Mouse (Mus musculus) T-helper 2 cell (primary cell): ENCODE results near the gene Tdrd3.

Experiments used
- in situ Hi-C: fragments of 300-600 bp; cut with MboI, MseI; formaldehyde crosslinking; loops from one replicate; pipeline ENCODE4 v1.15.1; 2025; ENCODE audit warnings: high pct_unique_total_duplicates

Gene Tdrd3

DNA sequence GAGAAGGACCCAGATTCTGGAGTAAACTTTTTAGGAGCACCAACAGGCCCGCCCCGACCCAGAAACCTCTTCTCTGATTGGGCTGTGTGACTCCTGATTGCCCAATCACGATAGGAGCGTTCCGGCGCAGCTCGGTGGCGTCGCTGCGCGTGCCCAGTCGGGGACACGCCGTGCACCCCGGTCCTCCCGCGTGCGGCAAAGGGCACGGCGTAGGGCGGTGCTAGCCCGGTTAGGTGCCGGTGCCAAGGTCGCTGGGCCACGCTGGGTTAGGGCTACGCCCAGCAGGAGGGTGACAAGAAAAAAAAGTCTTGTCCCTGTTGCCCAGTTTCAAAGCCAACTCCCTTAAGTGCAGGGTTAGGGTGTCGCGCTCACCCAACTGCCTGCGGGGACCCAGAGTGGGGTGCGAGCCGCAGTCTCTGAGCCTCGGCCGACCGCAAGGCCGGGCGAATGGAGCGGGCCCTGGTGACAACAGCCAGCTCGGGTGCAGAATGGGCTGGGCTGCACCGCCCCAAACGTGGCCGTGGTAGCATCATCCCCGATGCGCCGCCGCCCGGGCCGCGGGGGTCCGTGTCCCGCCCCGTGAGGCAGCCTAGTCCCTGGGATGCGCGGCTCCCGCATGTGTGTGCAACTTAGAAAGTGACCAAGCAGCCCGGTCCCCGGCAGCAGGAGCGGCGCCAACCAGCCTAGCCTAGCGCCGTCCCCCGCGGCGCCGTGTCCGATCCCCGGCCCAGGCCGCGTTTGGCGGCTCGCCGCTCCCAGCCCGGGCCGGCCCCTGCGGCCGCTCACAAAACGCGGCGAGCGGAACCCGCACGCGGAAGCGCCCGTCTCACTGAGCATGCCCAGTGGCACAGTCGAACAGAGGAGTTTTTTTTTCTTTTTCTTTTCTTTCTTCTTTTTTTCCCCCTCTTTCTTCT lies at the start of gene Tdrd3:
TSS of gene Tdrd3 (plus strand) at position 832 of the 914 bp plus-strand sequence.
- in situ Hi-C loops = loop anchor here (5.0 kb wide), 1 partner anchor 274 kb away; the partner anchor contains the start of gene Diaph3

DNA sequence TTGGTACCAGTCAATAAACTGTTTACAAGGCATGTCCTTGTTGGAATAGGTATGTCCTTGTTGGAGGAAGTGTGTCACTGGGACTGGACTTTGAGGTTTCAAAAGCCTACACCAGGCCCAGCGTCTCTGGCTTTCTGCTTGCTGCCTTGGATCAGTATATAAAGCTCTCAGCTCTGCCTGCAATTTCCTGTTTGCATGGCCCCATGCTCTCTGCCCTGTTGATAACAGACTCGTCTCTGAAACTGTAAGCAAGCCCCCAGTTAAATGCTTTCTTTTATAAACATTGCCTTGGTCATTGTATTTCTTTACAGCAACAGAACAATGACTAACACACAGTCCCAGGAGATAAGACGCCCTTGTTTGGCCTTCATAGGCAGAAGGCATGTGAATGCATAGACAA lies 49.3 kb upstream of the Tdrd3 start:
- in situ Hi-C loops = no loop called here

DNA sequence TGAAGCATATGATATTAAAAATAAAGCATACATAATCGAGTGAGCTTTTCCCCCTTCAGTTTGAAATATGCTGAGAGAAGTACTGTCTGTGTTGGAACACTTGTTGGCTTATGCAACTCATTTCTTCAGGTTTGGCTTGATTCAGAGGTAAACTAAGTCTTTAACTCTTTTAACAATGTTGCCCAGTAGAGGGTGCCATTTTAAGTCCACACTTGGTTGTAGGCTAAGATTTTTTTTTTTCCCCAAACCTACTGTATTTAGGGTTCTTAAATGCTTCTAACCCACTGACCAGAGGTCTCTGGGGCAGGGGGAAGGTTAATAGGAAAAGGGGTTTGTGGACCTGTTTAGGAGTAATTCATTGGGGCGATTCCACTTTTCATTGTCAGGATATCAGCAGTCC lies 33.4 kb upstream of the Tdrd3 start:
- in situ Hi-C loops = no loop called here

DNA sequence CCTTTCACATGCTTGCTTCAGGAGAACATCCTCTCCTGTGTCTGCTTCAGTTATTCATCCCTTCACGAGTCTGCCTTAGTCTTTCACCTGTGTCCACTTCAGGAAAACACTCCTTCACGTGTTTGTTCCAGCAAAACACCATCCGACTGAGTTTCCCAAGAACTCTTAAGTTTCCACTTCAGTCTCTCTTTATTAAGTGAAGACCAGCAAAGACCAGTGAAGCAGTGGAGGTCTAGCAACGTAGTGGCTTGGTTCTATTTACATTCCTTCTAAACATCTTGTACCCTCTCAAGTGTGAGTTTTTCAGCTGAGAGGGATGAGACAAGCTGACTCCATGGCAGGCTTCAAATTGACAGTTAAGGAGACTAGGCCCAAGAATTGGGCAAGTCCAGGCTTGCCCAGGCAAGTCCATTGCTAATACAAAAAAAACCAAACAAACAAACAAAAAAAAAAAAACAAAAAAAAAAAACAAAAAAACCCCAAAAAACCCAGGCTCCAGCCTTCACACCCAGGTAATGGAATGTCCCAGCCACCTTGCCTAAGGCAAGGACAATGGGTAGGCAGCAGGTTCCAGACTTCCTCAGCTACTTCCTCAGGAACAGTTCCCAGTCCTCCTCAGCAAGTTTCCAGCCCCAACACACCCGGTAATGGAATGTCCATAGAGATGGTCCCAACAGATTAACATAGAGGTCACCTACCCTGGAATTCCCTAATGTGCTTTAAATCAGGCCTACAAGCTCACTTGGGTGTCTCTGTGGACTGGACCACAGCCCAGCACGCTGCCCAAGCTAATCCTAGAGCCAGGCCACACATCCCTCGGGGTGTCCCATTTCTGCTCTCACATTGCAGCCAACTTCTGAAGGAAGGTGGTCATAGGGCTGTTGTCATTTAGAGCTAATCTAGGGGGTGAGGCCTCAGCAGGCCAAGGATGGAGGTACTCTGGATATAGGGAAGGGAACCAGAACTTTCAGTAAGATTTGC lies 31.9 kb upstream of the Tdrd3 start:
- in situ Hi-C loops = no loop called here

DNA sequence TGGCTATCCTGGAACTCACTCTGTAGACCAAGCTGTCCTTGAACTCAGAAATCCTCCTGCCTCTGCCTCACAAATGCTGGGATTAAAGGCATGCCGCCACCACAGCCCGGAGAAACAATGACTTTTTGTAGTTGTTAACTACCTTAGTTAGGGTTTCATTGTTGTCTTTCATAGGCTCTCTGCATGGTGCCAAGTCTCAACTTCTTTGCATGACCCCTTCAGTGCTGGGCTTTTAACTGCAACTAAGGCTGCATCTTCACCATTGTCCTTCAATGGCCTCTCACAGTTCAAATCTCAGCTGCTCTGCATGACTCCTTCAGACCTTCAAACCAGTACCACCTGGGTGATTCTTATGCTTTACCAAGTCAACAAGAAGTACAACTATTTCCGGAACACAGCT lies 23.3 kb upstream of the Tdrd3 start:
- in situ Hi-C loops = no loop called here

DNA sequence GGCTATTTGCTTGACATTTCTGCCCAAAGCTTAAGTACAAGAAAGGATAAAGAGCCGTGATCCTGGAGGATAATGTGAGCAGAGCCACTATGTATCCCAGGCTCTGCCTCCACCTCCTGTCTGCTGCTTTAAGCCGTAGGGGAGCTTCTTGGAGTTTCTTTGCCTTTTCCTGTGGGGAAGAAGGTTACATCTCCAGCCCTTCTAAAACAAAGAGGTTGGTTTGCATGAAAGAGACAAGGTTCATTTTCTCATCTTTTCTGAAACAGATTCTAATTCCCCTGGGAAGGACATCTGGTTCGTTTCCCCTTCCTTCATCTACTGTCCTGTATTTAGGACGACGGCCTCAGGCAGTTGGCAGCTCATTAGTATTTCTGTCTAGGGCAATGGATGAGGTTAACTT lies 19.8 kb upstream of the Tdrd3 start:
- in situ Hi-C loops = no loop called here

DNA sequence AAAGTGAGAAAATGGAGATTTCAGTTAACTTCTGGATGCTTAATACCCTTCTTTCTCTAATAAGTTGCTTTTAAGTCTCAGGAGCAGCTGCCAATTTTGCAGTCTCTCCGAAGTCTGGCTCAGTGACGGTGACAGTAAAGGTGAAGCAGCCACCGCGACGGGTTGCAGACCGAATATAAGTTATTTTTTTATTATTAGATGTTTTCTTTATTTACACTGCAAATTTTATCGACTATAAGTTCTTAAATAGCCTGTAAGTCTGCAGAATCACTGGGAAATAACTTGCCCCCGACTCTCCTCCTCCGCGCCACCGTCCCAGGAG lies 992 bp upstream of the Tdrd3 start:
- in situ Hi-C loops = loop anchor here (5.0 kb wide), 1 partner anchor 273 kb away; the partner anchor contains the start of gene Diaph3

DNA sequence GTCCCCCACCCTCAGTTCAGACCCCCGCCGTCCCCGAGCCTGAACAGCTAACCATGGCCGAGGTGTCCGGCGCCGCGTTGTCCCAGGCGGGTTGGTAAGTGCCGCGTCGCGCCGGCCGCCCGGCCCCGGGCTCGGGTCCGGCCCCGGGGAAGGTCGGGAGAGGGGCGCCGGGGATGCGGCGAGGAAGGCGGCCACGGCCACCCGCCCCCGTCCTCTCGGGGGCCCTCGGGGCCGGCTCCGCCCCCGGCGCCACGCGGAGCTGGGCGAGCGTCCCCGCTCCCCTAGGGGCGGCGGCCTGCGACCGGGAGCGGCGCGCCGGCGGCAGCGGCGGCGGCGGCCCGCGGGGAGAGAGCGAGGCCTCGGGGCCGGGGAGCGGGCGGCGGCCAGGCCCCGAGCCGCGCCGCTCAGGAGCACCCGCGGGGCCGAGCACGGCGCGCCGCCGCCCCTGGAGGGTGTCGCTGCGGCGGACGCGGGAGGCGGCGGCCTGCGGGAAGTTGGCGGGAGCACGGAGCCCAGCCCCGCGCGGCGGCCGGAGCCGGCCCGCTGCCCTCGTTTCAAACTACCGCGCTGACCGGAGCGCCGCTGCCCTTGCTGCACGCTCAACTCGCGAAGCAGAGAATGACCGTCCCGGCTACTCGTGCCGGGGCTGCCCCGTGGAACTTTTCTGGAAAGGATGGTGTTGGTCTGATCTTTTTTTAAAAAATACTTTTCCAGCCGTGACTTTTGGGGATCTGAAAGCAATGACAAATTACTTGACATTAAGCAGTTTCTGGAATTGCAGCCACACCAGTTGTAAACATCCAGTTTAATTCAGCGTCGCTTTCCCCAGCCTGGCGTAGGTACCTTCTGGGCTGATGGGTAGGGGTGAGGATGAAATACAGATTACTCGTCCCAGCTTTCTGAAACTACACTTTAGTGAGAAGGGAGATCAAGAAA lies 584 bp downstream of the Tdrd3 start:
- in situ Hi-C loops = loop anchor here (5.0 kb wide), 1 partner anchor 275 kb away; the partner anchor contains the start of gene Diaph3

DNA sequence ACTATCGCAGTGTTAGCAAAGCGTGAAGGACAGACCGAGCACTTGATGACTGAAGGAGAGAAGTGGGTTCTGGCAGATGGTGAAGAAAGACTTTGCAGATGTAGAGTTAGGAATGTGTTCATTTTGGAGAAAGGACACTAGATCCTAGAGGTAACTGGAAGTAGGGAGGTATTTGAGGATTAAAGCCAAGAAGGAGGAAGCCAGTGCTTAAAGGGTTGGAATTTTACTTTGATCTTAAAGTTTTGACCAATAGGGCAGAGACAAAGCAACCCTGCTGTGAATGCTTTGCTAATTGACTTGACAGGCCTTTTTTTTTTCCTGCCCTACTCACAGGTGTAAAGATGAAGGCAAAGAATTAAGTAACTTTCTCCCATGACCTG lies 1.2 kb downstream of the Tdrd3 start:
- in situ Hi-C loops = loop anchor here (5.0 kb wide), 1 partner anchor 275 kb away; the partner anchor contains the start of gene Diaph3

DNA sequence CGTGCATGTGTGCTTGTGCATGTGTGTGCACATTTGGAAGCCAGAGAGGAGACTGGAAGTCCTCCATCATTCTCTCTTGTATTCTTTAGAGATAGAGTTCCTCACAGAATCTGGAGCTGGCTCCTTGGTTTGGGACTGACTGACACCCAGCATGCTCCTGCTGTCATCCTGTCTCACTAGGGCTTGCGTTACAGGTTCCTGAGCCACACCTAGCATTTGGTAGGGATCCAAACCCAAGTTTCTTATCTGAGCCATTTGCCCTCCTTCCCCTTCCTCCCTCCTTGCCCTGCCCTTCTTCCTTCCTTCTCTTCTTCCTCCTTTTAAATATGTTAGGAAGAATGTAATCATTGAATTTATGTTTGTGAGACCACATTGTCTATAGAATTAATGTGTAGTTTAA lies 3.3 kb downstream of the Tdrd3 start:
- in situ Hi-C loops = loop anchor here (5.0 kb wide), 1 partner anchor 277 kb away; the partner anchor contains the start of gene Diaph3

DNA sequence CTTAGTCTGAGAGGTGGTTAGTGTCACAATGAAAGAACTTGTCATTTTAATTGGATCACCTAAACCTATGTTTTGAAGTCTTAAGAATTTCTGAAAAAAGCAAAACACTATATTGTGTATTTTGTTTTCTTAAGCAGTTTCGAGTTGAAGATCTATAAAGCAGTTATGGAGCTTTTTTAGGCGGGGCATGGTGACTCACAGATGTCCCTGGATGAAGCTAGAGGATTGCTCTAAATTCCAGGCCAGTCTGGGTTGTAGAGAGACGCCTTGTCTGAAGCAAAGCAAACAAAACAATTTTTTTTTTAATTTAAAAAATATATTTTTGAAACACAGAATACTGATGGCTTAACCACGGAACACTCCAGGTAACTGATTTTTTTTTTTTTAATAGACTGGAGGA lies 4.1 kb downstream of the Tdrd3 start:
- in situ Hi-C loops = no loop called here

DNA sequence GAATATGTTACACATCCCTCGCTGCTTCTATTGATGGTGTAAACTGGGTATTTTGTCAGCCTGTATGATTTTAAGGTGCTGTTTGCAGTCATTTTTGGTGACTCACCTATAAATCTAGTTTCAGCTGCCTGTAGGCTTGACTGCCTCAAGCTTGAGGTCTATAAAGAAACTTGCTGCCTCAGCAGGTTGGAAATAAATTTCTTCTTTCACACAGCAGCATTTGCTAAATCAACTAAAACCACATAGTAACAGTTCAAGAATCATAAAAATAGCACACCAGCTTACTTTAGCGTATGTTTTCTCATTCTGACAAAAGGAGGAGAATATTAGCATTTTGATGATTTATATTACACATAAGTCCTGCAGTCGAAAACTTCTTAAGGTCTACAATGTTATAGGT lies 6.0 kb downstream of the Tdrd3 start:
- in situ Hi-C loops = no loop called here

DNA sequence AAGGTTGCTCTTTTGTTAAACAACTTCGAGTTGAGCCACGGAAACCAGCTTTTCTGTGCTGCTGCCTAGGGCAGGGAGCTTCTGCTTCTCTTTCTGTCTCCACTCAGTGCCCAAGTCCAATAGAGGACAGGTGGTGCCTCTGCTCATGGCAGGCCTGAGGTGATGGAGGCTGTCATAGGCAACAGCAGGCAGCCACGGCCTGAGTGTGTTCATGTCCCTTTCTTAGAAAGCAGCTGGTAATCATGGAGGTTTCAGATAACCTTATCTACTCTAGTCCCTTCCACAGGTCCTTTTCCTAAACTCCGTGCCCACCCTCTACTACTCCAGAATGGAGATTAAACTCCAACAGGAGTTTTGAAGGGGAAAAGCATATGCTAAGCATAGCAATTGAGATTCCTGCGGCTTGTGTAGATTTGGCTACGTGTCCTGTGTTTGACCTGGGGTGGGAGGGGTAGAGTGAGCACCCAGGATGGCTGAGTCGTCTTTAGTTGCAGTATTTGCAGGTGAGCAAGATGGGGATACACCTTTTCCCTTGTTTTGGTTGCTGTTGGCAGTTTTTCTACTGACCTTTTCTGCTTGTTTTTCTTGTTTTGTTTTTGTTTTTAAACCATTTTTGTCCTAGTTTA lies 10.0 kb downstream of the Tdrd3 start:
- in situ Hi-C loops = no loop called here

DNA sequence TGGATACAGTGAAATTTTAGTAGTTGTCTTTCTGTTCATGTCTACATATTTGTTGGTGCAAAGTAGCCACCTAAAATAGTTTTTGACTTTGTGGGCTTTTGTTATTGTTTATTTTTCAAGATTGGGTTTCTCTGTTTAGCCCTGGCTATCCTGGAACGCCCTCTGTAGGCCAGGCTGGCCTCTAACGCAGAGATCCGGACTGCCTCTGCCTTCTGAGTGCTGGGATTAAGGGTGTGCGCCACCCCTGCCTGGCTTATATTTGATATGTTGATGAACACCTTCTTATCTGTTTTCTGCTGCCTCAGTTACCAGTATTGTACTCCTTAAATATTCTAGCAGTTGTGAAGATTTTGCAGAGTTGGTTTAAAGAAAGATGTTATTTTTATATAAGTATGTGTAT lies 10.6 kb downstream of the Tdrd3 start:
- in situ Hi-C loops = no loop called here

DNA sequence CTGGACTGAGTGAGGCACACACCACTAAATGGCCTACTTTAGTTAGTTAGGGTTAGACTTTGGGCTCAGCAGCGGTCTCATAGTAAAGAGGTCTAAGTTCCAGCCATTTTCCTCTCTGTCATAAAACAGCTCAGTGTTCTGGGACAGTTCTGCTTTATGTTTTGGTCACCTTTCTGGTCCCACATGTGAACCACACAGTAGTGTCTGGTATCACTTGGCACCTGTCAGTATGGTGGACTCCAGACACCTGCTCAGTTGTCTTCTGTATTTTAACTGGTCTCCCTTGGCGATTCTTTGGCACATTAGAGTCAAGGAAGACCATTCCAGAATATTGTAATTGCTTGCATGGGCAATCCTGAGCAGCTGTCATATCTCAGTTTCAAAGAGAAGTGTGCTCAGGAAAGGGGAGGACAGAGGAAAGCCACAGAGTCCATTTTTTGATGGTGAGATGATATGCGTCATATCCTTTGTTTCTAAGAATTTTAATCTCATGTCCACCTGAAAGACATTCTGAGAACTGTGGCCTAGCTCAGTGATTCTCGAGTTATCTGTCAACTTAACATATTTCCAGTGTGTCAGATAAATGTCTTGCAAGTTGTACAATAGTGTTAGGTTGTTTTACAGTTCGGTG lies 11.3 kb downstream of the Tdrd3 start:
- in situ Hi-C loops = no loop called here

DNA sequence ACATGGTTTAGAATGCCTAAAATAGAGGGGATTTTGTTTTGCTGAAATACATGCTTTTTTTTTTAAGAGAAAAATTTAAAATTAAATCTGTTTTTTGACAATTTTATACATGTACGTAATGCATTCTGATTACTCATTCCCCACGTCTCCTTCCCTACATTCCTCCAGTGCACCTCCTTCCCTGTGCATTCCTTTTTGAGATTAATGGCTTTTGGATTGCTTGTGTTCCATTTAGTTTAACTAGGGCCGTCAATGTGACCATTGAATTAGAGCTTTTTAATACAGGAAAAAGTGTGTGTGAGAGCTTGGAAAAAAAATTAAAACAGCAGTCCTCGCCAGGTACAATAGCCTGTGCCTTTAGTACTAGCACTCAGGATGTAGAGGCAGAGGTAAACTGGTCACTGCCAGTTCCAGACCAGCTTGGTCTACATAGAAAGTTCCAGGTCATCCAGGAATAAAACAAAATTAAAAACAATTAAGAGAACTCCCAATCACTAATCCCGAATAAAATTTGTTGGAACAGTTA lies 17.0 kb downstream of the Tdrd3 start:
- in situ Hi-C loops = no loop called here

DNA sequence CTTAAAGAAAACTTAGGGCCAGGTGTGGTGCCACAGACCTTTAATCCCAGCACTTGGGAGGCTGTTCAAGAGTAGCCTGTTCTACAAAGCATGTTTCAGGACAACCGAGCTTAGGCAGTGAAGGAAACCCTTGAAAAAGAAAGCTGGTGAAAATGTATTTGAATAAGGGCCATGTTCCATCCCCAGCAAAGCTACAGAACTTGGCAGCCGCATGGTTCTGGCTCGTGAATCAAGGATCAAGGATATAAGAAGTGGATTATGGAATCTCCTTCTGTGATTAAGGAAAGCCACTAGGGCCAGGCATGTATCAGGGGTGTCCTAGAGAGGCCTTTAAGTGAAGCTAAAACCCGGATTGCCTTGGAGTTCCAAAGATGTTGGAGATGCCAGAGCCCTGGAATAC lies 18.9 kb downstream of the Tdrd3 start:
- in situ Hi-C loops = no loop called here

DNA sequence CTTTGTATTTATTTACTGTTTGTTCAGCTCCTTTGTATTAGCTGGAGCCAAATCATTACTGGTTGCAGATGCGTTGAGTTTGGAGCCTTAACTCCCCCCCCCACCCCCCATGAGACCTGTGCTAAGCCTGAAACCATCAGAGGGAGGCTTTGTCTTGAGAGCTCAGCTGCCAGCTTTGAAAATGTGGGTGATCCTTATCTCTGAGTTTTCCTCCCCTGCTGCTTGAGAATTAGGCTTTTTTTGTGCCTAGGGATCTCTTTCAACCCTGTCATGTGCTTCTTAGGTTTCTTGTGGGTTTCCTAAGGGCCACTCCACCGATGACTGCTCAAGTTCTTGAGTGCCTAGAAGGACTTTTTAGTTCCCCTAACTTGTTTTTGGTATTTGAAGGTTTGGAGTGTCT lies 23.3 kb downstream of the Tdrd3 start:
- in situ Hi-C loops = no loop called here

DNA sequence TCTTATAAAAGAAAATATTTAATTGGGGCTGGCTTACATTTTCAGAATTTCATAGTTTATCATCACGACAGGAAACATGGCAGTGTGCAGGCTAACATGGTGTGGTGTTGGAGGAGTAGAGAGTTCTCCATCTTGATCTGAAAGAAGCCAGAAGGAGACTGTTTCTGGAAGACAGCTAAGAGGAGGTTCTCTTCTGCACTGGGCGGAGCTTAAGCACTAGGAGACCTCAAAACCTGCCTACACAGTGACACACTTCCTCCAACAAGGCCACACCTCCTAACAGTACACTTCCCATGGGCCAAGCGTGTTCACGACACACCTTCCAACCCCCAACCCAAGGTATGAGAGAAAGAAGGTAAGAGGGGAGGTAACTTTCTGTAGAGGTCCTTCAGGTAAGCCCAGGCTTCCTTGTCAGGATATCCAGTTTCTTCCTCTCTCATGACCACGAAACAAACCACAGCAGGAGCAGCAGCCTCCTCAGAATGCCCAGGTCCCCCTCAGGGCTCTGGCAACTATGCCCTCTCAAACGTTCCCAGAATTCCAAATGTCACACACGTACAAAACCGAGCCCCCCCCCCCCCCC lies 30.0 kb downstream of the Tdrd3 start:
- in situ Hi-C loops = no loop called here
